Mouse (Mus musculus) thymus, postnatal 25 days (tissue): ENCODE data around the gene Gm17949.
A peak's percentile ranks its signal among the peaks of the same experiment; 100 is the strongest.

Experiments used
- DNase-seq: peaks from one replicate; pipeline ENCODE4 v3.0.0; 2022

The Gm17949 gene

GRCm38 (mm10) chr17:56990966-56991365 lies 20.3 kb upstream of the Gm17949 start:
- DNase-seq = no peak

DNA sequence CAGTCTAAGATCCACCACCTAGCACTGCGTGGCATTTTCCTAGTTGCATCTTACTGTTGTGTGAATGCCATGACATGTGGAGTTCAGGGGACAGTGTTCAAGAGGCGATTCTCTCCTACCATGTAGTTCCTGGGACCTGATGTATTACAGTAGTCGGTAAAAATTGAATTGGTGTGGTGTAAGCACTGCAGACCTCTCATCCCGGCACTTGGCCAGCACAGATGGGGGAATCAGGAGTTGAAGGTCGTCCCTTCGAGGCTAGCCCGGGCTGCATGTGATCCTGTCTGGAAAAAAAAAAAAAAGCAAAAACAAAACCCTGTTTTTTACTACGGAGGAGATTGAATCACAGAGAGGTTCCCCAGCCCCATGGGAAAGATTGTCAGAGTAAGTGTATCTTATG lies 16.2 kb upstream of the Gm17949 start:
- no peak for DNase-seq

DNA sequence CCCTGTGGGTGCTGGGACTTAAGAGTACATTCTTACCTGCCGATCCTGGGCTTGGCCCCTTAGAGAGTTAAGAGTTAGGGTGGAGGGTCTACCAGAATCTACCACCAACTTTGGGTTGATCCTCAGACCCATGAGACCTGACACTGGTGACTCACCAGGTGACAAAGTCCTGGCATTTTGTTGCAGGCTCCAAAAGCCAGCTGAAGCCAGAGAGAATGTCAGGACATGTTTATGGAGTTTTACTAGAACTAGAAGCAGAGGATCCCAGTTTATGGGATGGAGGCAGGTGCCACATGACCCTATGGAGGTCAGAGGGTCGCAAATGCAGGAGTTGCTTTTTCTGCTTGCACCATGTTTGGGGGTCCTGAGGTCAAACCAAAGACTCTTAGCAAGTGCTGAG lies 14.8 kb upstream of the Gm17949 start:
- no peak for DNase-seq

DNA sequence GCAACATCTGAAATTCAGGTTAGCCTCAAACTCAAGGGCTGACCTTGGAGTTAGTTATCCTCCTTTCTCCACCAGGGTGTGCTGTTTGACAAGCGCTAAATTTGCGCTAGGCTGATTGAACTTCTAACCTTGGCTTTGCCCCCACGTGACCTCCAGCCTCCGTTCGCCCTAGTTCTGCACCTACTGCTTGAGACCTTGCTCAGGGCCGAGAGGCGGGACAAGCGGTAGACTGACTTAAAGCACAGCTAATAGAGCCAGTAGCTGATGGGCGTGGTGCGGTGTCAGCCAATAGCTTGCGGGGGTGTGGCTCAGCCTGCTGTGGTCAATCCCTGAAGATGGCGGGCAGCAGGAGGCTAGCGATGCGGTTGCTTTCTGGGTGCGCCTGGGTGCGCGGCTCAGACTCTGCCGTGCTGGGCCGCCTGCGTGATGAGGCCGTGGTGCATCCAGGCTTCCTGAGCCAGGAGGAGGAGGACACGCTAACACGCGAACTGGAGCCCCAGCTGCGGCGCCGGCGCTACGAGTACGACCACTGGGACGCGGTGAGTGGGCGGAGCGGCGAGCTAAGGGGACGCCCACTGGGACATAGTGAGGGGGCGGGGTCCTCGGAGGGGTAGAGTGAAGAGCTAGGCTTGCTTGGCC lies 14.1 kb upstream of the Gm17949 start, which contains the start of gene Alkbh7:
Gene Alkbh7, plus strand, starts transcription at position 311 of the 639 bp plus-strand sequence.
- peak; percentile 91 for DNase-seq

DNA sequence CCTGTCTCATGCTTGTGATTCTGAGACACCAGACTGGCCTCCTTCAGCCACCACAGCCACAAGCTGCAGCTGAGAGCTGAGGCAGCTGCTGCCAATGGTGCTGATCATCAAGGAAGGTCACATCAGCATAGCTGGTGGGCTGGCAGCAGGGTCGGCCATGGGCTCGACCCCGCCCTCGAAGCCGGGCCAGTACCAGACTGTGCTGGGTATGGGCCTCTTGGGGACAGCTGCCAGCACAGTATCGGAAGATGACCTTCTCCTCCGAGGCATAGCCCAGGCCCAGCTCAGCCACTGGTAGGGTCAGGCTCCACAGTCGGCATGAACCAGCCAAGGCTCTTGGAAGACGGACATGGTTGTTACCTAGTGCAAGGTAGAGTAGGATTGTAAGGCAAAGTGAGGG lies 11.9 kb upstream of the Gm17949 start:
- DNase-seq = no peak

GRCm38 (mm10) chr17:56999968-57000609 lies 11.2 kb upstream of the Gm17949 start, which contains the start of gene Pspn:
Gene Pspn (minus strand): TSS chr17:57000018.
- DNase-seq = no peak

GRCm38 (mm10) chr17:57001228-57001627 lies 10.0 kb upstream of the Gm17949 start:
- no peak for DNase-seq

DNA sequence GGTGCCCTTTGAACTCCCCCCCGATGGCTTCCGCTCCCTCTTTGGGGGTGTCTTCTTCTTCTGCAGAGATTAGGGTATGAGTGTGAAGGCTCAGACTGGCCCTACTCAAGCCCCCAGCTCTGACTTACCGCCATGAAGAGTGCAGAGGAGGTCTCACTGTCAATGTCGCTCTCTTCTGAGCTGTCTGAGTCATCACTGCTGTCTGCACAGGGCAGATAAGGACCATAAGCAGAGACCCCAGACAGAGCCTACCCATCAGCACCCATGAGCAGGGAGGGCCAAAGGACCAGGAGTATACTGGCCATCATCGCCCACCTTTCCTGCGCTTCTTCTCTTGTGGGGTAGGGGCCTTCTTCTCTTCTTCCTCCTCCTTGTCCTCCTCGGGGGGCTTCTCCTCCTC lies 7.3 kb upstream of the Gm17949 start:
- no peak for DNase-seq

DNA sequence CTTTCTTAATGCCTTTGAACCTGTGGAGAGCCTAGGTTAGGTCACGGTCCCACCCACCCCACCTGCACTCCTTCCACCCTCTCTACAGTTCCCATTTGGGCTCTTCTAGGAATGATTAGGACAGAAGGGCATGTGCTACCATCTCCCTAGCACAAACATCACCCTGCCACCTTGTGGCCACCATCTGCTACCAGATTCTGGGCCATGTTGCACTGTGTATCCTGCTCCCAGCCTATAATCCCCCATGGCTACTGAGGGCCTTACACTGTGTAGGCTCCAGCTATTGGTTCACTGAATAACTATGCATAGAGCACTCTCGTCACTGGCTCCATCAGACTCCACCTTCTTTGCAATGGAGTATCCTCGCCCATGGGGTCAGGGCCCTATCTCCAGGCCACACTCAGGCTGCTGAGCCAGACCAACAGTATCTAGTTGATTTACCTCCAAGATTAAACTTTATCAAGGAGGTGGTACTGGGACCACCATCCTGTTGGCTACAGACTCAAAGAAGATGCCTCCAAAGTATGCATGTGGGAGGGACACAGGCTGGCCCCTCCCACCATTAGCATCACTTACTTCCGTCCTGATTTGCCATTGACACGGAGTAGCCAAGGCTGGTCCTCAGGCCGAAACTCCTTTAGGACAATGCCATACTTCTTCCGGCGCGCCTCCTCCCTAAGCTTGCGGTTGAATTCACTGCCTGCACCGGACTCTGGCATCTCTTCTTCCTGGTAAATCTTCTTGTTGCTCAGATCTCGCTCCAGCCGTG lies 3.9 kb upstream of the Gm17949 start:
- no peak for DNase-seq

DNA sequence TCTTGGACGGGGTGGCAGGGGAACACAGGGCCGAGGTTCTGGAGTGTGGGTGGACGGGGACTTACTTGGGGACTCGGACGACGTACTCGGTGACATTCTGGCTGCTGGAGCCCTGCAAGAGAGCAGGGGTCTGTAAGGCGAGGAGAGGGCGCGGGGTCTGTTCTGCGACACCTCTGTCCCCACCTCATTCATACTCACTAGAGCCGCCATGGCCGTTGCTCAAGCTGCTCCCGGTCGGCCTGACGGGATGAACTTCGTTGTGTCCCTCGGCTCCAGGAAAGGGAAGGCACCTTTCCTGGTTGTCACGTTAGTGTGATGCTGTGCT lies 396 bp upstream of the Gm17949 start:
- DNase-seq = no peak

GRCm38 (mm10) chr17:57012245-57012795 lies 1.1 kb downstream of the Gm17949 start:
- no peak for DNase-seq

DNA sequence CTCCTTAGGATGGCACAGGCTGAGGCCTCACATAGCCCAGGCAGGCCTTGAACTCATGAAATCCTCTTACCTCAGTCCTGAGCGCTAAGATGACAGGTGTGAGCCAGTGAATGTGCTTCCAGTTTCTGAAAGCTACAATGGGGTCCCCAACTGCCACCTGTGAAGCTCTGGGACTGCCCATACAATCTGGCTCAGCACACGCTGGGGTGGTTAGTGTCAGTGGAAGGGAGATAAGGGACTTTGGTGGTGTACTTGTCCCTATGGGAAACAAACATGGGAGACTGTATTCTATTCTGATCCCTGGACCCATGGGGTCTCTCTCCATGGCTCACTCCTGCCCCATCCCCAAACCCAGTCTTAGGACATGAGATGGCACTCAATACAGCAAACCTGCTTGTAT lies 8.4 kb downstream of the Gm17949 start:
- no peak for DNase-seq

GRCm38 (mm10) chr17:57020960-57021359 lies 9.7 kb downstream of the Gm17949 start:
- DNase-seq = no peak

GRCm38 (mm10) chr17:57027471-57027870 lies 16.2 kb downstream of the Gm17949 start:
- no peak for DNase-seq

GRCm38 (mm10) chr17:57029691-57030090 lies 18.4 kb downstream of the Gm17949 start:
- no peak for DNase-seq

DNA sequence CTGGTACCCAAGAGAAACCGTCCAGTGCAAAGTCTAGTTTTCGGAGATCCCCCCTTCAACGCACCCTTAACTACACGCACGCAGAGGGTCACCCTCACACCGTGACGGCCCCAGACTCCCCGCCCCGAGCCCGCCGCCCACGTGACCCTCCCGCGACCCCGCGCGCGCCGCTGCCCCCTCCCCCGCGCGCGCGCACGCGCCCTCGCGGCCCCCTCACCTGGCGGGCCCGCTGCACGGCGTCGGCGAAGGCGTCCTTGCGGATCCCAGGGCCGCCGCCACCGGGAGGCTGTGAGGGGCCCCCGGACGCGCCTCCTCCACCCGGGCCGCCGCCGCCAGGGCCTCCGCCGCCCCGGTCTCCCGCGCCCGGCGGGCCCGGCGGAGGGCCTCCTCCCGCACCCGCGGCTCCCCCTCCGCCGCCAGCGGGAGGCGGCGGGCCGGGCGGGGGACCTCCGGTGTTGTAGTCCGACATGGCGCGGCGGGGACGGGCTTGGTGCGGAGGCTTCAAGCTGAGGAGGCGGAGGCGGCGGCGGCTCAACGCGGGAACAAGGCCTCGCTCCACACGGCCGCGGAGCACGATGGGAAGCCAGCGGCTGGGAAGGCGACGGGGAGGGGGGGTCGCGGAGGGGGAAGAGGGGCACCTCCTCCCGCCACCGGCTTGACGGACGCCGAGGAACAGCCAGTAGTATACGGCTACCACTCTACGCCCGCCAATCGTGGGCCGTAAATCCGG lies 19.8 kb downstream of the Gm17949 start, which contains the start of gene Khsrp:
Gene Khsrp, minus strand, starts transcription at position 592 of the 730 bp plus-strand sequence.
- peak; percentile 70 for DNase-seq

DNA sequence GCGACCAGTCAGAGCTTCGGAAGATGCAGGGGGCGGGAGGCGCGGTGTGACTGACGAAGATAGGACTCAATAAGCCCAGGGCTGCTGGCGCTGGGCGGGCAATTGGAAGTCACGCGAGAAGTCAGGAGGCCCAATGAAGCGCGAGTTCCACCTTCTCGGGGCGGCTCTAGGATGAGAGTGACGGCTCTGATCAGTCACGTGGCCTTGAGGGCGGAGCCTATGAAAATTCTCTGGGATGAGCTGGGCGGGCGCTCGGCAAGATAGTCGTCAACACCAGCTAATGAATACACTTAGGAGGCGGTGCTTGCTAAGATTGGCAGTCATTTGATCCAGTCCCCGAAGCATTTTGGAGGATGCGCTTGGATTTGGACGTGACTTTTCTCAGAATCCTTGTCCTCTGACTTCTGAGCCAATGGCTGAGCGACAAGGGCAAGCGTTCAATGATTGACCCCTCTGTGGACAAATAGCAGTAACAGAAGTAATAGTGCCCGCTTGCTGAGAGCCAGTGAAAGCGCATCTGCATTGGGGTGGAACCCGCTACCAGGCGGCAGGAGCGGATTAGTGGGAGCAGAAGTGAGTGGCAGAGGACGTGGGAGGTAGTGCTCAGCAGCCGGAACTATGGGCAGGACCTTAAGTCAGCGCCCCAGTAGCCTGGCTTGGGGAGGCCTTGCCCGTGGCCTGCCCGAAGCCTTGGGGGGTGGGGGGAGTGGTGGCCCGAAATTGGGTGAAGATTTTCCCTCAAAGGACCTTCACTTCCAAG lies 20.6 kb downstream of the Gm17949 start:
- DNase-seq = peak; percentile 99

GRCm38 (mm10) chr17:57032854-57033253 lies 21.6 kb downstream of the Gm17949 start:
- no peak for DNase-seq

DNA sequence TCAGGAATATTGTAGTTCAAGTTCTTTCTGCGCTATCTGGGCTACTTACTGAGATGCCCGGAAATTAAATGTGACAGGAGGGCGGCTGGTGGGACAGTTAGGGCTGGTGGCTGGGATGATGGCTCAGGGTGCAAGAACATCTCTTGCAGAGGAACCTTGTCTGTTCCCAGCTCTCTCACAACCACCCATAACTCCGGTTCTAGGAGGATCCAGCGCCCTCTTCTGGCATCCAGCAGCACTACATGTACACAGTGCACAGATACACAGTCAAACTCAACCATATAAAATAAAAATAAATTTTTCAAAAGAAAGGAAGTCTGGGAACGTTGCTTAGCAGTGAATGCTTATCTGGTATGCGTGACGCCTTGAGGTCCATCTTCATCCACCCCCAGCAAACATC lies 27.7 kb downstream of the Gm17949 start:
- no peak for DNase-seq

DNA sequence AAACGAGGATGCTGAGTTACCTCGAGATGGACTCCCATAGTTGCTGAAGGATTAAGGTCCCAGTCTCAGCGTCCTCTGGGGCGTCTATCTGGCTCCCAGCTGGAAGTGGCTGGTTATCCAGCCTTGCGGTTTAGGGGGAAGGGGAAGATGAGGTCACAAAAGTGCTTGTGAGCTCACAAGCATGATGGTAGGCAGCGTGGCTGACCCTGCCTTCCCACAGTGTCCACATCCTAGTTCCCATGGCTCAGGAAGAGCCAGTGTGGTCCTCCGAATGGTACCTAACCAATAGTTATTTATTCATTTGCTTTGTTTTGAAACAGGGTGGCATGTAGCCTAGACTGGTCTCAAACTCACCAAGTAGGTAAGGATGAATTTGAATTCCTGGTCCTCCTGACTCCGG lies 30.3 kb downstream of the Gm17949 start, which contains the start of gene Slc25a41:
Gene Slc25a41, minus strand, starts transcription at position 101 of the 400 bp plus-strand sequence.
- no peak for DNase-seq

DNA sequence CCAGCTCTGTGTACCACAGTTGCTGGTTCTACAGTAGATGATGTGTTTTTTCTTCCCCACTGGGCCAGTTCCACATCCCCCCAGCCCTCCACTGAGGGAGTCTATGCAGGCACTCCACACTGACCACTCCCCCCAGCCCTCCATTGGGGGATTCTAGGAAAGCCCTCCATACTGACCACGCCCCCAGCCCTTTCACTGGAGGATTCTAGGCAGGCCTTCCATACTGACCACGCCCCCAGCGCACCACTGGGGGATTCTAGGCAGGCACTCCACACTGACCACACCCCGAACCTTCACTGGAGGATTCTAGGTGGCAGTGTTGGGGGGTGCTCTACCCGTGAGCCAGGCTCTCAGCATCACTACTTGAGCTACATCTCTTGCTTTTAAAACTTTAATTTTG lies 36.1 kb downstream of the Gm17949 start:
- DNase-seq = no peak

DNA sequence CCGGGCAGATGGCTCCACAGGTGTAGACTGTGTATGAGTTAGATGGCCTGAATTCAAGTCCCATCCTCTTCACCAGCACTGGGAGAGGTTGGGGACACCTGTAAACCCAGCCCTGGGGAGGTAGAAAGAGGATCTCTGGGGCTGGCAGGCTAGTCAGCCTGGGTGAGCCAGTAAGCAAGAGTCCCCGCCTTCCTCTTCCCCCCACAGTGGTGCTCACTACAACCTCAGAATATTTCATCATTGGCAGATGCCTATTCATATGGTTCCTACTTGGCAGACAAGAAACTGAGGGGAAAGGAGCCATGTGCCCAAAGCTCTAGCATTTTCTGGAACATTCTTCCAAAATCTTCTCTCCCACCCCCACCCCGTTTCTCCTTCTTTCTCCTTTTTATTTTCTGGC lies 37.5 kb downstream of the Gm17949 start:
- no peak for DNase-seq
